Mouse (Mus musculus) kidney, adult 10 weeks (tissue): ENCODE measurements around the gene Mov10l1. TPM values are rescaled to one million over a fixed set of nuclear protein-coding genes. Genes with fewer than 3 reads are reported as not detected.

Experiments
- polyA plus RNA-seq: library from polyadenylated mRNA; stranded (reverse); fragments of 350-450 nt; fragmentation: Illumina TruSeq; extraction: RNeasy Lipid Tissue Mini Kit (QIAGEN cat#74804); gene quantifications from one replicate; pipeline ENCODE4 v1.2.3, GENCODE M21; 2014; ENCODE audit warnings: low read depth, low replicate concordance

The Mov10l1 gene
- not detected for polyA plus RNA-seq

GRCm38 (mm10) chr15:88982534-88983079 is at the start of gene Mov10l1:
TSS of gene Mov10l1 (plus strand) at chr15:88982909.

GRCm38 (mm10) chr15:88954368-88955072 is 28.2 kb upstream of the Mov10l1 start, which contains the start of gene Ttll8:
TSS of gene Ttll8 (minus strand) at chr15:88954418.

GRCm38 (mm10) chr15:88978281-88979137 is 4.2 kb upstream of the Mov10l1 start, which contains the start of gene Mlc1:
TSS of gene Mlc1 (minus strand) at chr15:88979007.

GRCm38 (mm10) chr15:89059161-89059931 is 76.6 kb downstream of the Mov10l1 start, which contains the start of gene Panx2:
TSS of gene Panx2 (plus strand) at chr15:89059734.

GRCm38 (mm10) chr15:89074613-89075477 is 92.1 kb downstream of the Mov10l1 start, which contains the start of gene Trabd:
TSS of gene Trabd (plus strand) at chr15:89075124.

GRCm38 (mm10) chr15:89088607-89089247 is 106.0 kb downstream of the Mov10l1 start, which contains the start of gene Selenoo:
TSS of gene Selenoo (plus strand) at chr15:89089084.

Other genes starting within 250 kb of the Mov10l1 start
- 14.7 TPM for gene Brd1, start 248.7 kb upstream of the Mov10l1 start, polyA plus RNA-seq
- gene Zbed4, start 231.2 kb upstream of the Mov10l1 start, polyA plus RNA-seq, result 16.1 TPM
- 3.8 TPM for gene Alg12, start 163.6 kb upstream of the Mov10l1 start, polyA plus RNA-seq
- gene Creld2, start 163.3 kb upstream of the Mov10l1 start, polyA plus RNA-seq, result 7.0 TPM
- 4.6 TPM for gene Pim3, start 120.7 kb upstream of the Mov10l1 start, polyA plus RNA-seq
- not detected for gene Ttll8, start 28.5 kb upstream of the Mov10l1 start, polyA plus RNA-seq
- not detected for gene Mlc1, start 3.9 kb upstream of the Mov10l1 start, polyA plus RNA-seq
- not detected for gene Panx2, start 76.8 kb downstream of the Mov10l1 start, polyA plus RNA-seq
- gene Trabd, start 92.2 kb downstream of the Mov10l1 start, polyA plus RNA-seq, result 3.3 TPM
- gene Selenoo, start 106.2 kb downstream of the Mov10l1 start, polyA plus RNA-seq, result 5.5 TPM
- 0.81 TPM for gene Tubgcp6, start 140.2 kb downstream of the Mov10l1 start, polyA plus RNA-seq
- 0.32 TPM for gene Hdac10, start 145.8 kb downstream of the Mov10l1 start, polyA plus RNA-seq
- 0.97 TPM for gene Mapk12, start 157.8 kb downstream of the Mov10l1 start, polyA plus RNA-seq
- not detected for gene Mapk11, start 166.7 kb downstream of the Mov10l1 start, polyA plus RNA-seq
- gene Plxnb2, start 197.9 kb downstream of the Mov10l1 start, polyA plus RNA-seq, result 6.3 TPM
- gene Dennd6b, start 213.6 kb downstream of the Mov10l1 start, polyA plus RNA-seq, result 0.12 TPM
- gene Ppp6r2, start 228.6 kb downstream of the Mov10l1 start, polyA plus RNA-seq, result 8.4 TPM